Mouse (Mus musculus) forebrain, embryonic 12.5 days (tissue): ENCODE measurements around the gene Lypd4. TPM values are rescaled to one million over a fixed set of nuclear protein-coding genes. Genes with fewer than 3 reads are reported as not detected.

Experiments used
- ATAC-seq: fragments of 200-750 bp; cut with Nextera tagmentation; 2 replicates; pipeline ENCODE4 v1.8.0; 2017; ENCODE audit warnings: moderate TSS enrichment; ENCODE audit not compliant: low FRiP score
- H3K27ac ChIP-seq: fragments of 300-500 bp; sonication (generic); 2 replicates; pipeline ENCODE4 v1.5.1; 2016; ENCODE audit warnings: mild to moderate bottlenecking
- H3K27me3 ChIP-seq: fragments of 300-500 bp; sonication (generic); 2 replicates; pipeline ENCODE4 v1.6.1; 2016; ENCODE audit warnings: mild to moderate bottlenecking
- H3K36me3 ChIP-seq: fragments of 300-500 bp; sonication (generic); replicated peaks from 2 replicates; pipeline ENCODE4 v1.6.1; 2016; ENCODE audit warnings: mild to moderate bottlenecking
- H3K4me1 ChIP-seq: fragments of 300-500 bp; sonication (generic); 2 replicates; pipeline ENCODE4 v1.6.1; 2016
- H3K4me2 ChIP-seq: fragments of 300-500 bp; sonication (generic); 2 replicates; pipeline ENCODE4 v1.6.1; 2016; ENCODE audit warnings: mild to moderate bottlenecking, moderate library complexity
- H3K4me3 ChIP-seq: fragments of 300-500 bp; sonication (generic); replicated peaks from 2 replicates; pipeline ENCODE4 v1.5.1; 2016; ENCODE audit warnings: mild to moderate bottlenecking
- H3K9ac ChIP-seq: fragments of 300-500 bp; sonication (generic); 2 replicates; pipeline ENCODE4 v1.6.1; 2016; ENCODE audit warnings: mild to moderate bottlenecking
- H3K9me3 ChIP-seq: fragments of 300-500 bp; sonication (generic); 2 replicates; pipeline ENCODE4 v1.6.1; 2016
- WGBS: fragments of 180-500 bp; shearing (Covaris S2); methylation state at CpG from one replicate; pipeline ENCODE4 v1.1.7; 2016; 5-methylcytosine and 5-hydroxymethylcytosine counted together
- polyA plus RNA-seq: library from polyadenylated mRNA; unstranded; fragments of >200 nt; fragmentation: Nextera tagmentation; extraction: Ambion mirVana; gene quantifications from 2 replicates; pipeline ENCODE4 v1.2.1, GENCODE M21; 2016

Gene Lypd4
- polyA plus RNA-seq, 1 experiment from 2014 or later: not detected

- WGBS: under 1% methylated on average over 40 of the region's 47 CpGs
- Histone ChIP-seq H3K9me3 (no peaks in the 10 kb centered on the region), H3K27ac (peak overlapping the region; percentile 90), H3K4me1 (peaks cover 32% of the 10 kb centered on the region), H3K9ac (peak overlapping the region; percentile 100), H3K4me2 (peak overlapping the region; percentile 85), H3K36me3 (peaks cover 42% of the 10 kb centered on the region), H3K27me3 (no peaks in the 10 kb centered on the region), H3K4me3 (peak overlapping the region; percentile 99)
- peak; percentile 14; the same call in 1 of the 2 replicates for ATAC-seq
These were observed 15.1 kb upstream of the Lypd4 start for GRCm38 (mm10) chr7:24884693-24885291.

- under 1% methylated on average over 57 of the region's 57 CpGs for WGBS
- peak; percentile 92 for ATAC-seq
- Histone ChIP-seq H3K27ac (peak within 1 kb of the TSS; percentile 90), H3K9me3 (no peaks in the 10 kb centered on the region), H3K4me2 (peak within 1 kb of the TSS; percentile 85), H3K9ac (peak within 1 kb of the TSS; percentile 100), H3K36me3 (peaks cover 35% of the 10 kb centered on the region), H3K27me3 (no peaks in the 10 kb centered on the region), H3K4me1 (peaks cover 35% of the 10 kb centered on the region), H3K4me3 (peak within 1 kb of the TSS; percentile 99)
These were observed 14.4 kb upstream of the Lypd4 start, which contains the start of gene Rps19 for GRCm38 (mm10) chr7:24883896-24884692. TSS of gene Rps19 (plus strand) at chr7:24884371.

- Histone ChIP-seq H3K36me3 (peaks cover 20% of the 10 kb centered on the region), H3K4me1 (peaks cover 30% of the 10 kb centered on the region), H3K9ac (no peak overlapping the region), H3K4me2 (no peak overlapping the region), H3K27ac (no peak overlapping the region), H3K9me3 (no peaks in the 10 kb centered on the region), H3K27me3 (no peaks in the 10 kb centered on the region), H3K4me3 (no peak overlapping the region)
- 94% methylated on average over 9 of the region's 9 CpGs for WGBS
- ATAC-seq: no peak
These were observed 12.9 kb upstream of the Lypd4 start for GRCm38 (mm10) chr7:24882416-24883199.

- H3K9ac ChIP-seq: no peak overlapping the region
- H3K27me3 ChIP-seq: no peaks in the 10 kb centered on the region; the same call in 1 of the 2 replicates
- no peak overlapping the region for H3K4me2 ChIP-seq
- H3K27ac ChIP-seq: no peak overlapping the region
- 17% methylated on average over 2 of the region's 2 CpGs for WGBS
- peaks cover 3% of the 10 kb centered on the region; the same call in 1 of the 2 replicates for H3K4me1 ChIP-seq
- H3K9me3 ChIP-seq: no peaks in the 10 kb centered on the region
- no peak for ATAC-seq
- no peak overlapping the region for H3K4me3 ChIP-seq
- H3K36me3 ChIP-seq: no peaks in the 10 kb centered on the region
These were observed 9.9 kb upstream of the Lypd4 start for GRCm38 (mm10) chr7:24879620-24880019.

- Histone ChIP-seq H3K36me3 (no peaks in the 10 kb centered on the region), H3K27me3 (no peaks in the 10 kb centered on the region; the same call in 1 of the 2 replicates), H3K9ac (no peak overlapping the region), H3K27ac (no peak overlapping the region), H3K9me3 (no peaks in the 10 kb centered on the region), H3K4me1 (peaks cover 3% of the 10 kb centered on the region; the same call in 1 of the 2 replicates), H3K4me2 (no peak overlapping the region), H3K4me3 (no peak overlapping the region)
- no peak for ATAC-seq
- WGBS: 77% methylated on average over 3 of the region's 3 CpGs
These were observed 7.8 kb upstream of the Lypd4 start for GRCm38 (mm10) chr7:24877588-24877987.

GRCm38 (mm10) chr7:24869080-24869479 lies 661 bp downstream of the Lypd4 start:
- 30% methylated on average over 17 of the region's 17 CpGs for WGBS
- peaks cover 11% of the 10 kb centered on the region; the same call in 1 of the 2 replicates for H3K4me1 ChIP-seq
- no peaks in the 10 kb centered on the region for H3K9me3 ChIP-seq
- no peak overlapping the region for H3K27ac ChIP-seq
- peak; percentile 36; the same call in 1 of the 2 replicates for ATAC-seq
- H3K27me3 ChIP-seq: peaks cover 8% of the 10 kb centered on the region
- H3K9ac ChIP-seq: no peak overlapping the region
- H3K4me3 ChIP-seq: no peak overlapping the region
- no peaks in the 10 kb centered on the region for H3K36me3 ChIP-seq
- H3K4me2 ChIP-seq: no peak overlapping the region

DNA sequence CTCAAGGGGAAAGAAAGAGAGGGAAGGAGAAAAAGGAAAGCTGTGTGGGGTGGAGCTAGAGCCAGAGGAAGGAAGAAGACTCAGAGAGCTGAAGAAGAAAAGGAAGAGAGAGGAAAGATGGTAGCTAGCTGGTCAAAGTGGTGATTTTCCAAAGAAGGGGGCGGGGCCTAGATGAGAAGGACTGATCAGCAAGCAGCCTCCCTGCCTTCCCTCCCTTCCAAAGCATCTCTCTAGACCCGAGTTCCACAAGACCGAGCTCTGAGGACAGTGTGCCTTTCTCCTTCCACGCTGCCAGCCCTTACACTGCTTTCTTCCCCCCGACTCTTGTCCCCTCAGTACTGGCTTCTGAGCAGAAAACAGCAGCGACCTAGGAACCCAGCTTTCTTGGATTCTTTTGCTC lies 5.6 kb downstream of the Lypd4 start:
- H3K4me2 ChIP-seq: no peak overlapping the region
- no peak overlapping the region for H3K9ac ChIP-seq
- 29% methylated on average over 6 of the region's 6 CpGs for WGBS
- H3K27me3 ChIP-seq: peaks cover 8% of the 10 kb centered on the region; the same call in 1 of the 2 replicates
- H3K36me3 ChIP-seq: no peaks in the 10 kb centered on the region
- no peak for ATAC-seq
- peaks cover 7% of the 10 kb centered on the region; the same call in 1 of the 2 replicates for H3K4me1 ChIP-seq
- no peak overlapping the region for H3K4me3 ChIP-seq
- no peaks in the 10 kb centered on the region for H3K9me3 ChIP-seq
- no peak overlapping the region for H3K27ac ChIP-seq

DNA sequence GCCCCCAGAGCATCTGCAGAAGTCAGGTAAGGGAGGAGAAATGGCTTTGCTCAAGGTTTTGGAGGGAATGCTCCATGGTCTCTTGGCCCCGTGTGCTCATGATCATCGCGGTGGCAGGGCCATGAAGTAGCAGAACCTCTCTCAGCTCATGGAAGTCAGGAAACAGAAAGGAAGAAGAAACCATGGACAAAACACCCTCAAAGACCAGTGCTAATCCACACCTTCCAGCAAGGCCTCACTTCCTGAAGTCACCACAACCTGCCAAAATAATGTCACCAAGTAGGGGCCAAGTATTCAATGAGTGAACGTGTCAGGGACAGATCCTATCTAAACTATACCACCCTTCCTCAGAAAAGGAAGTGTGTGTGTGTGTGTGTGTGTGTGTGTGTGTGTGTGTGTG lies 6.9 kb downstream of the Lypd4 start:
- WGBS: 86% methylated on average over 4 of the region's 4 CpGs
- Histone ChIP-seq H3K9ac (no peak overlapping the region), H3K36me3 (no peaks in the 10 kb centered on the region), H3K4me2 (no peak overlapping the region), H3K4me3 (no peak overlapping the region), H3K9me3 (no peaks in the 10 kb centered on the region), H3K27ac (no peak overlapping the region), H3K27me3 (peaks cover 8% of the 10 kb centered on the region; the same call in 1 of the 2 replicates), H3K4me1 (no peaks in the 10 kb centered on the region)
- ATAC-seq: no peak

- Histone ChIP-seq H3K4me3 (no peak within 1 kb of the TSS), H3K27ac (no peak within 1 kb of the TSS), H3K9ac (no peak within 1 kb of the TSS), H3K27me3 (peaks cover 8% of the 10 kb centered on the region; the same call in 1 of the 2 replicates), H3K36me3 (no peaks in the 10 kb centered on the region), H3K9me3 (no peaks in the 10 kb centered on the region), H3K4me1 (0 out of 2 replicates have a peak, but pooled peaks cover 2% of the 10 kb centered on the region), H3K4me2 (no peak within 1 kb of the TSS)
- 90% methylated on average over 7 of the region's 7 CpGs for WGBS
- ATAC-seq: no peak
These were observed 7.8 kb downstream of the Lypd4 start, which contains the start of gene Gm9844 for GRCm38 (mm10) chr7:24861913-24862312. TSS of gene Gm9844 (plus strand) at chr7:24862213.

GRCm38 (mm10) chr7:24859234-24859633 lies 10.5 kb downstream of the Lypd4 start:
- H3K9me3 ChIP-seq: no peaks in the 10 kb centered on the region
- WGBS: 79% methylated on average over 5 of the region's 5 CpGs
- H3K27ac ChIP-seq: no peak overlapping the region

GRCm38 (mm10) chr7:24856460-24857120 lies 13.2 kb downstream of the Lypd4 start:
- H3K4me3 ChIP-seq: no peak overlapping the region
- no peak for ATAC-seq
- H3K27ac ChIP-seq: no peak overlapping the region
- H3K9ac ChIP-seq: no peak overlapping the region
- WGBS: 25% methylated on average over 6 of the region's 6 CpGs
- H3K27me3 ChIP-seq: no peaks in the 10 kb centered on the region
- H3K36me3 ChIP-seq: no peaks in the 10 kb centered on the region
- no peaks in the 10 kb centered on the region for H3K9me3 ChIP-seq
- no peak overlapping the region for H3K4me2 ChIP-seq
- peaks cover 10% of the 10 kb centered on the region; the same call in 1 of the 2 replicates for H3K4me1 ChIP-seq

More at GRCm38 (mm10) chr7:24859234-24859633, 10.5 kb downstream of the Lypd4 start:
- H3K4me2 ChIP-seq: no peak overlapping the region
- no peak overlapping the region for H3K4me3 ChIP-seq
- 0 out of 2 replicates have a peak, but pooled peaks cover 1% of the 10 kb centered on the region for H3K27me3 ChIP-seq
- H3K4me1 ChIP-seq: 0 out of 2 replicates have a peak, but pooled peaks cover 6% of the 10 kb centered on the region
- H3K36me3 ChIP-seq: no peaks in the 10 kb centered on the region
- no peak overlapping the region for H3K9ac ChIP-seq
- ATAC-seq: no peak
